ENCODE assay signal across 10 mouse cellular contexts in the genomic region with DNA sequence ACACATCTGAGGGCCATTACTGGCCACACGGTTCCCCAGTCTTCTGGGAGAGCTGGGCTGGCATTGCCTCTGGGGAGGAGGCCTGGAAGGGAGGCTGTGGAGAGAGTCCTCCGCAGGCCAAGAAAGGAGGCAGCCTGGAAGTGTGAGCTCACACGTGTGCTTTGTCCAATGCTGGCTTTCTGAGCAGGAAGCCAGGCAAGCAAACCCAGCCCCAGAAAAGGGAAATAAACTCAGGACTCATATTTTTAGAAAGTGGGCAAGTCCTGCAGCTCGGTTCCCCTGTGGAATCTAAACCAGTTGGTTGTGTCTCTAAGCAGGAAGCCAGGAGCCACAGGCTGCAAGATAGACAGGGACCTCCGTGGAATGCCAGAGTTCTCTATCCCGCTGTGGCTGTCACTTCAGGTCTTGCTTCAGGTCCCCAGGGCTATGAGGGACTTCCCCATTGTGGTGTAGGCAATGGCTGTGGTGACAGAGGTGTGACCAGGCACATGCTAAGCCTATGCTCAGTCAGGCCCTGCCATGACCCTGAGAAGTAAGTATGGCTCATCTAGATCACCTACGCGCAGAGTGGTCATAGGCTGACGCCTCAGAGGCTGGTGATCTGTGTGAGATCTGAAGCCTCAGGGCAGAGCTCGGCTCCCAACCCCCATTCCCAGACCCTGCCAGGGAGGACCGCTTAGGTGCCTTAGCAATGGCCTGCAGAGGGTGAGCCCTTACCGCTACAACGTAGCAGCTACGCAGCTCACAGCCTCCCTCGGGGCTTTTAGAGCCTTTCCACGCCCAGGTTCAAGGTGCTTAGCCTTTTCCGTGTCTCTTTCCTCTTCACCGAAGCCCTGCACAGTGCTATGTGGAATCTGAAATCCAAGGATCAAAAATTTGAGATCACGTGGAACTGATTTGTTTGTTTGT. TPM values are rescaled to one million over a fixed set of nuclear protein-coding genes. Genes with fewer than 3 reads are reported as not detected.
DNase-seq lines count a peak whose midpoint lies in the region; ATAC-seq and TF ChIP-seq lines count a peak whose summit lies in the region.
"Had no signal": no experiment of that assay in that cellular context is flagged by ENCODE, and none has a peak within 500 bp of the region (broad histone marks: within the 10 kb centered on the region; RNA-seq: fewer than 3 reads in every experiment).

No protein-coding gene starts in this region.

- H3K4me1 ChIP-seq in lung, postnatal 0 days (ENCODE audit: insufficient read depth, low read depth, low read length), result no peaks in the 10 kb centered on the region
- H3K4me1 ChIP-seq in intestine, embryonic 16.5 days (ENCODE audit: control insufficient read depth, insufficient read depth, low read length), result peaks cover 13% of the 10 kb centered on the region
- no peaks in the 10 kb centered on the region for H3K4me1 ChIP-seq in forebrain, embryonic 16.5 days (replicated peaks; ENCODE audit: control insufficient read depth, insufficient read depth, low read length)

- H3K4me2 ChIP-seq in lung, postnatal 0 days (replicated peaks; ENCODE audit: low read depth, low read length), result no peak overlapping the region
- no peak overlapping the region for H3K4me2 ChIP-seq in intestine, embryonic 16.5 days (ENCODE audit: low read depth, low read length)
- no peak overlapping the region for H3K4me2 ChIP-seq in forebrain, embryonic 16.5 days (ENCODE audit: low read length)

- intact Hi-C loops in gastrocnemius, adult 2 months (cut with DNase I), result no loop called here

- no peaks in the 10 kb centered on the region for H3K9me3 ChIP-seq in lung, postnatal 0 days (ENCODE audit: low read length)
- no peaks in the 10 kb centered on the region for H3K9me3 ChIP-seq in intestine, embryonic 16.5 days (ENCODE audit: control insufficient read depth, low read length)
- no peaks in the 10 kb centered on the region for H3K9me3 ChIP-seq in forebrain, embryonic 16.5 days (ENCODE audit: control insufficient read depth, low read length)

- ATAC-seq in lung, postnatal 0 days, result peak; percentile 15; the same call in 1 of the 2 replicates
- ATAC-seq in intestine, embryonic 16.5 days, result peak; percentile 64
- ATAC-seq in neutrophil, adult 5-6 weeks (ENCODE audit: extremely low read depth, insufficient number of reproducible peaks, low FRiP score, poor library complexity, severe bottlenecking), result peak; percentile 82
- no peak for ATAC-seq in forebrain, embryonic 16.5 days
- ATAC-seq: activated CD4-positive, CD25-positive, alpha-beta regulatory T cell, adult 4 months had no signal

- H3K9ac ChIP-seq in lung, postnatal 0 days (replicated peaks; ENCODE audit: low read depth), result no peak overlapping the region
- no peak overlapping the region for H3K9ac ChIP-seq in intestine, embryonic 16.5 days (ENCODE audit: low read depth, low read length)
- H3K9ac ChIP-seq in forebrain, embryonic 16.5 days (replicated peaks; ENCODE audit: low read depth, low read length), result no peak overlapping the region

- no peak for DNase-seq in gastrocnemius, adult 2 months
- no peak for DNase-seq in gastrocnemius, postnatal 10 days
- DNase-seq in lung, postnatal 0 days (ENCODE audit: low spot score), result no peak
- DNase-seq in lung, adult 18-20 months, result no peak
- DNase-seq in thymus, postnatal 0 days (ENCODE audit: low spot score), result no peak
- DNase-seq: right cerebral cortex, postnatal 4 days had no signal

- TF ChIP-seq CTCF in gastrocnemius, adult 2 months (IDR thresholded peaks at IDR 0.05), result no peak
- no peak for TF ChIP-seq CTCF in lung, postnatal 0 days (IDR thresholded peaks at IDR 0.05)

- no peak overlapping the region for H3K4me3 ChIP-seq in gastrocnemius, adult 2 months
- no peak overlapping the region for H3K4me3 ChIP-seq in lung, postnatal 0 days (ENCODE audit: low read depth, low read length)
- no peak overlapping the region for H3K4me3 ChIP-seq in intestine, embryonic 16.5 days (ENCODE audit: low read length)
- no peak overlapping the region for H3K4me3 ChIP-seq in forebrain, embryonic 16.5 days (replicated peaks; ENCODE audit: low read length)

- H3K36me3 ChIP-seq in lung, postnatal 0 days (ENCODE audit: insufficient read depth, low read length), result no peaks in the 10 kb centered on the region
- H3K36me3 ChIP-seq in intestine, embryonic 16.5 days (ENCODE audit: control insufficient read depth, insufficient read depth, low read length), result no peaks in the 10 kb centered on the region
- H3K36me3 ChIP-seq in forebrain, embryonic 16.5 days (ENCODE audit: control insufficient read depth, insufficient read depth), result no peaks in the 10 kb centered on the region

- no peaks in the 10 kb centered on the region for H3K27me3 ChIP-seq in lung, postnatal 0 days (replicated peaks; ENCODE audit: insufficient read depth, low read length)
- H3K27me3 ChIP-seq in intestine, embryonic 16.5 days (replicated peaks; ENCODE audit: control insufficient read depth, insufficient read depth, low read length), result no peaks in the 10 kb centered on the region
- no peaks in the 10 kb centered on the region for H3K27me3 ChIP-seq in forebrain, embryonic 16.5 days (replicated peaks; ENCODE audit: control insufficient read depth, insufficient read depth, low read length)

- H3K27ac ChIP-seq in gastrocnemius, adult 2 months, result peak overlapping the region; percentile 51
- H3K27ac ChIP-seq in lung, postnatal 0 days (ENCODE audit: low read length), result no peak overlapping the region
- peak overlapping the region; percentile 5; the same call in 1 of the 2 replicates for H3K27ac ChIP-seq in intestine, embryonic 16.5 days (ENCODE audit: low read length)
- no peak overlapping the region for H3K27ac ChIP-seq in forebrain, embryonic 16.5 days (ENCODE audit: low read length)

- TF ChIP-seq EP300 in lung, postnatal 0 days (IDR thresholded peaks at IDR 0.05), result no peak

- 73% methylated on average over 19 of the region's 19 CpGs for WGBS in lung, postnatal 0 days
- 66% methylated on average over 19 of the region's 19 CpGs for WGBS in intestine, embryonic 16.5 days
- 83% methylated on average over 19 of the region's 19 CpGs for WGBS in forebrain, embryonic 16.5 days

RNA-seq across cellular contexts. Expression of a gene that starts 44.1 kb away (rescaled TPM):
- total RNA-seq in gastrocnemius, adult 2 months (2021), result 1 to 10 TPM; 1.4 to 2.1 TPM
- 1 to 10 TPM; 4.0 to 4.4 TPM for total RNA-seq in gastrocnemius, postnatal 10 days (2021)
- 14.0 and 15.2 TPM in 2 replicates for polyA plus RNA-seq in lung, postnatal 0 days (2015; fragmentation: Nextera tagmentation; extraction: Ambion mirVana)
- 24.0 and 25.9 TPM in 2 replicates for polyA plus RNA-seq in intestine, embryonic 16.5 days (2015; fragmentation: Nextera tagmentation; extraction: Ambion mirVana)
- total RNA-seq in neutrophil, adult 5-6 weeks (2017), result 0.25 and 0.47 TPM in 2 replicates
- polyA plus RNA-seq in forebrain, embryonic 16.5 days (2015; fragmentation: Nextera tagmentation; extraction: Ambion mirVana), result 3.7 and 4.0 TPM in 2 replicates
- polyA plus RNA-seq in thymus, postnatal 0 days (2015; fragmentation: Nextera tagmentation; extraction: Ambion mirVana), result 2.9 and 3.3 TPM in 2 replicates
- polyA plus RNA-seq: activated CD4-positive, CD25-positive, alpha-beta regulatory T cell, adult 4 months had no signal

Comparison
In these comparisons a context has a peak if more than half of its experiments do, and no peak if none do; other contexts are left out.
1. H3K27ac ChIP-seq: peak in gastrocnemius, adult 2 months (single experiment) and intestine, embryonic 16.5 days (single experiment); none in lung, postnatal 0 days (single experiment) and forebrain, embryonic 16.5 days (single experiment).